Mouse (Mus musculus) ES-E14 (cell line): ENCODE measurements around the gene Hist1h3g.

ENCODE experiments used
- HCFC1 ChIP-seq: IDR thresholded peaks from 2 replicates; pipeline ENCODE4 v1.6.1; 2012; ENCODE audit warnings: low read length, inconsistent platforms, borderline replicate concordance; ENCODE audit not compliant: insufficient read depth
- MAFK ChIP-seq: IDR thresholded peaks from 2 replicates; pipeline ENCODE4 v1.6.1; 2014; ENCODE audit warnings: mild to moderate bottlenecking, low read depth, low read length, inconsistent platforms; ENCODE audit not compliant: insufficient read depth
- ZC3H11A ChIP-seq: IDR thresholded peaks from 2 replicates; pipeline ENCODE4 v1.6.1; 2012; ENCODE audit warnings: low read depth, mild to moderate bottlenecking, inconsistent platforms, low read length, borderline replicate concordance
- ZNF384 ChIP-seq: IDR thresholded peaks from 2 replicates; pipeline ENCODE4 v1.6.1; 2012; ENCODE audit warnings: low read depth, low read length, inconsistent platforms

DNA sequence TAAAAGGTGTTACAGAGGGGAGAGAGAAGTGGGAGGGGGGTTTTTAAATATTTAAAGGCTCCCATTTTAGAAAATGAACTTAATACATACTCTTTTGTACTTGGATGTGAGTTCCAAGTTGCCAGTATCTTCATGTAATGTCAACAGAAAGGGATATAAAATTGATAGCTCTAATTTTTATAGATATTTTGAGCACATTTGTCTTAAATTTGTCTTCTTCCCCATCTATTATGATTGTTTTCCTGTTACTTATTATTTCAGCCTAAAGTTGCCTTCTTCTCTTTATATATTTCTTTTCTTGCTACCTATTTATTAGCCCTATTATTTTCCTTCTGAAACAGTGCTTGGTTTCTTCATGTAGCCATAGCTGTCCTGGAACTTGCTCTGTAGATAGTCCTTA, 17.7 kb downstream of the Hist1h3g start, which contains the start of gene Hist1h1d:
- no peak for TF ChIP-seq ZC3H11A
- TF ChIP-seq MAFK: no peak
- TF ChIP-seq ZNF384: no peak
- TF ChIP-seq HCFC1: no peak
